Mouse (Mus musculus): Measurements from ENCODE around the gene Psmb5.
A peak's percentile ranks its signal among the peaks of the same experiment; 100 is the strongest.

Gene Psmb5

GRCm38 (mm10) chr14:54617897-54618365, at the start of gene Psmb5:
TSS of gene Psmb5 (minus strand) at chr14:54618022.
- DNase-seq, result peak; percentile 89

GRCm38 (mm10) chr14:54664477-54665222, 46.8 kb upstream of the Psmb5 start:
- no peak for DNase-seq

GRCm38 (mm10) chr14:54660009-54660408, 42.2 kb upstream of the Psmb5 start:
- DNase-seq, result no peak

GRCm38 (mm10) chr14:54653496-54653895, 35.7 kb upstream of the Psmb5 start:
- peak; percentile 79 for DNase-seq

- no peak for DNase-seq
Observed at GRCm38 (mm10) chr14:54652787-54653186, 35.0 kb upstream of the Psmb5 start.

GRCm38 (mm10) chr14:54651556-54651955, 33.7 kb upstream of the Psmb5 start:
- DNase-seq, result no peak

GRCm38 (mm10) chr14:54650621-54651454, 33.0 kb upstream of the Psmb5 start:
- peak; percentile 86 for DNase-seq

- DNase-seq, result no peak
Observed at GRCm38 (mm10) chr14:54647900-54648299, 30.1 kb upstream of the Psmb5 start.

- DNase-seq, result no peak
Observed at GRCm38 (mm10) chr14:54646898-54647636, 29.2 kb upstream of the Psmb5 start.

GRCm38 (mm10) chr14:54646455-54646854, 28.6 kb upstream of the Psmb5 start:
- no peak for DNase-seq

GRCm38 (mm10) chr14:54644294-54644693, 26.5 kb upstream of the Psmb5 start:
- DNase-seq, result no peak

GRCm38 (mm10) chr14:54643011-54643410, 25.2 kb upstream of the Psmb5 start:
- DNase-seq, result no peak

GRCm38 (mm10) chr14:54642224-54642944, 24.6 kb upstream of the Psmb5 start:
- no peak for DNase-seq

- peak; percentile 90 for DNase-seq
Observed at GRCm38 (mm10) chr14:54641305-54641969, 23.6 kb upstream of the Psmb5 start, which contains the start of gene Cdh24. TSS of gene Cdh24 (minus strand) at chr14:54641364.

- no peak for DNase-seq
Observed at GRCm38 (mm10) chr14:54640946-54641304, 23.1 kb upstream of the Psmb5 start, which contains the start of gene Gm17606. TSS of gene Gm17606 (plus strand) at chr14:54640952.

GRCm38 (mm10) chr14:54640121-54640520, 22.3 kb upstream of the Psmb5 start:
- DNase-seq, result no peak

GRCm38 (mm10) chr14:54638210-54638609, 20.4 kb upstream of the Psmb5 start:
- DNase-seq, result no peak

- DNase-seq, result no peak
Observed at GRCm38 (mm10) chr14:54636954-54637353, 19.1 kb upstream of the Psmb5 start.

- DNase-seq, result no peak
Observed at GRCm38 (mm10) chr14:54634182-54634581, 16.4 kb upstream of the Psmb5 start.

GRCm38 (mm10) chr14:54632252-54632651, 14.4 kb upstream of the Psmb5 start:
- DNase-seq, result no peak

GRCm38 (mm10) chr14:54631240-54631599, 13.4 kb upstream of the Psmb5 start:
- no peak for DNase-seq
